Mouse (Mus musculus): ENCODE results near the gene Rdm1.
"Not testable (repeated sequence)": the region's sequence is repeated elsewhere in the genome, so short reads cannot be mapped to it uniquely, and the experiment has no call there.

Gene Rdm1

DNA sequence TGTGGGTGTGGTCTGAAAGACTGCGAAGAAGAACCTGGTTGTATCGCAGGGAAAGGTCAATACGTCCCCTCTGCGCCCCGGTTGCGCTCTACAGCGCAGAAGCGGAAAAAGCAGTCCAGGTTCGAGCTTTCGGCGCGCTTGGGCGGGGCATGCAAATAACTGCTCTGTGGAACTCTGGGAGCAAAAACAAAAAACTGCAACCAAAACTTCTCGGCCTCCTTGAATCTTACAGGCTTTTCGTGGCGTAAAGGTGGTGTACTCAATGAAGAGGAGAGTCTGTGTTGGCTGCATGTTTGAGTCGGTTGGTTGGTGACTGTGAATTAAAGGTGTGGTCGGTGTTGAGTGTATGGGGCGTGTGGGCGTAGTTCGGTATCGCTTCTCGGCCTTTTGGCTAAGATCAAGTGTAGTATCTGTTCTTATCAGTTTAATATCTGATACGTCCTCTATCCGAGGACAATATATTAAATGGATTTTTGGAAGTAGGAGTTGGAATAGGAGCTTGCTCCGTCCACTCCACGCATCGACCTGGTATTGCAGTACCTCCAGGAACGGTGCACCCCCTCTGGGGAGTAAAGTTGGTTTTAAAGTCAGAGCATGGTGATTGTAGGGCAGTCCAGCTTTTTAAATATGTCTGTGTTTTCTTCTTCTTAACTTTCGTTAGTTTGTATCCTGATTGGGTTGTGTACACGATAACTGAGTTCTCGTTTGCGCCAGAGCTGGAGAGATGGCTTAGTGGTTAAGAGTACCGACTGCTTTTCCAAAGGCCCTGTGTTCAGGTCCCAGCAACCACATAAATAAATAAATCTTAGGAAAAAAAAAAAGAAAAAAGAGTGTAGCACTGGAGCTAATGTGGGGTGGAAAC, at the start of gene Rdm1:
Rdm1 (plus strand) TSS at position 201 of the 862 bp plus-strand sequence.
- DNase-seq, result peak; percentile 76 to 81

DNA sequence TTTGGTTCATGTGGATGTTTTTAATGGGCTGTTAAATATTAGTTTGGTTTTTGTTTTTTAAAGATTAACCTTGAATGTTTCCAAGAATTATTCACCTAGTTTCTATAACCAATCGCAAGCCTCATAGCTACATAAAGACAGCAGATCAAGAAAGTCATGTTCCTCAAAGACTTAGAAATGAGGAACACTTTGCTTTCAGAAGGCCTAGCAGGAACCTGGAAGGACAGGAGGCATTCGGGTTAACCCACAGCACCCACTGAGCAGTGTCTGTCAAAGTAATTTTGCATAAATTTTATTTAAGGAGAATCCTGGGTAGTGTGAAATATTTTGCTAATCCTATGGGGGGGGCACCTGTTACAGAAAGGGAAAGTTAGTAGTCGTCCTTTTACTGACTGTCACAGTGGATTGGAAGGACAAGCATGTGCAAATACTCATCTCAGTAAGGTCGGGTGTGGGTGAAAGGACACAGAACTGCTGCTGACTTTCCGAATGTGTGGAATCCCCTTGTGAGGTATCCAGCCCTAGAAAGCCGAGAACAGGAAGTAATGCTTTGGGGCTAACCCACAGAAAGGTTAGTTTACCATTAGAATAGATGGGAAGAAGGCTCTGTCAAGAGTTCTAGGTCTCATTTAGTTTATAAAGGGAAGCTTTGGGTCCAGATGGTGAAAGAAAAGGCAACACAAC, 45.8 kb upstream of the Rdm1 start:
- DNase-seq, result no peak

DNA sequence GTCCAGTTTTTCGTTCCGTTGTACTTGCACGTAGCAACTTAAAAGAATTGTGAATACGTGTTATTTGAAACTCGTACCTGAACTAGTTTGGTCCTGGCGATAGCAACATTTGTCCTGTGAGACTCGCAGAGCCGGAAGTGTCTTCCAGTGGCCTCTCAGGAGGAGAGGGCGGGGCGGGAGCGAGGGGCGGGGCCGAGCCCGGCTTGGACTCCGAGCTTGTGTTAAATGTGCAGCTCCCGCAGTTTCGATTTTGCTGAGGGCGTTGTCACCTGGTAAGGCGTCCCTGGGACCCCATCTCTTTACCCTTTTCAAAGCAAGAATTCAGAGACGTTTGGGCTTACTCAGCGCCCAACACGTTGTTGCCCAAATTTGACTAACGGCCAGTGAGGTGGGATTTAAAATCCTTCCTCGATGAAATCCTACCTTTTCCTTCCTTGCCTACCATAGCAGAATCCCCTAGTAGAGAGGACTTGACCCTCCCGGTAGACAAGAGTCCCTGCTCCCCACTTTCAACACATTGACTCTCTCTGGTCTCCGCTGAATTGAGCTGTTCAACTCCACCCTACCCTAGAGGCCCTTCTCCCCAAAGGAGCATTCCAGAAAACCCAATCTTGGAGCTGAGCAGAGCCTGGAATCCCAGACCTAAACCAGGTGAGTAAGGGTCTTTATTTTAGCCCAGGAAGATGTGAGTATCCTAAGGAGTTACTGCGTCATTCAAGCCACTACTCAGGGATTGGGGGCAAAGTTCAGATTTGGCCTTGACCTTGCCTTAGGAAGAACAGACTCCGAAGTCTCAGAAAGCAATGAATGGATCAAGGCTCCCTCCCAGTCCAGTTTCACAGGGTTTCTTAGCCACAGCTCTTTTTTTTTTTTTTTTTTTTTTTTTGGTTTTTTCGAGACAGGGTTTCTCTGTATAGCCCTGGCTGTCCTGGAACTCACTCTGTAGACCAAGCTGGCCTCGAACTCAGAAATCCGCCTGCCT, 44.6 kb upstream of the Rdm1 start, which contains the start of gene Tmem106a:
Tmem106a (plus strand) TSS at position 189 of the 982 bp plus-strand sequence.
- peak; percentile 42 to 55 for DNase-seq

DNA sequence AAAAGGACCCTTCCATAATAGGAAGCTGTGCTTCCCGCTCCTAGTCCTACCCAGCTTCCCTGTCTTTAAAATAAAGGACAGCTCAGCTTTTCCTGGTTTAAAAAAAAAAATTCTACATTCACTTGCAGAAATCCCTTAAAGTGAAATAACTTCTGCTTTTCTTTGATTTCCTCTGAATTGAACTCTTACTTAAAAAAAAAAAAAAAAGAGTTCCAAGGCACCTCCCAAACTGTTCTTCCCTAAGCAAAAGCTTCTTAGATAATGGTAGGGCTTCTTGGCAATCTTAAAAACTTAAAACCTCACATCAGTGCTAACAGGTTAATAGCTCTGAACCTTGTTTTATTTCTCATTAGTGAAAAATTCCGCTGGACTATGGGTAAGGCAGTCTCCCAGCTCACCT, 43.8 kb upstream of the Rdm1 start:
- DNase-seq, result no peak

DNA sequence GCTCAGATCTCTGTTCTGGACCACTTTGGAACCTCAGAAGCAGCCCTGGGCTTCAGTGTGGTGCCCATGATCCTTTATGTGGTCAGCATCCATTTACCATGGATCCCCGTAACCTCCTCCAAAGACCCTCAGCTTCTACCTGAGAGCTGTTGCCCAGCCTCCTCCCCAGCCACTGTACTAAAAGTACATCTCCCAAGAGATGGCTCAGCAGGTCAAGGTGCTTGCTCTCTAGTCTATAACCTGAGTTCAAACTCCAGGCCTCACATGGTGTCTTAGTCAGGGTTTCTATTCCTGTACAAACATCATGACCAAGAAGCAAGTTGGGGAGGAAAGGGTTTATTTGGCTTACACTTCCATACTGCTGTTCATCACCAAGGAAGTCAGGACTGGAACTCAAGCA, 42.0 kb upstream of the Rdm1 start:
- DNase-seq, result not testable (repeated sequence)

DNA sequence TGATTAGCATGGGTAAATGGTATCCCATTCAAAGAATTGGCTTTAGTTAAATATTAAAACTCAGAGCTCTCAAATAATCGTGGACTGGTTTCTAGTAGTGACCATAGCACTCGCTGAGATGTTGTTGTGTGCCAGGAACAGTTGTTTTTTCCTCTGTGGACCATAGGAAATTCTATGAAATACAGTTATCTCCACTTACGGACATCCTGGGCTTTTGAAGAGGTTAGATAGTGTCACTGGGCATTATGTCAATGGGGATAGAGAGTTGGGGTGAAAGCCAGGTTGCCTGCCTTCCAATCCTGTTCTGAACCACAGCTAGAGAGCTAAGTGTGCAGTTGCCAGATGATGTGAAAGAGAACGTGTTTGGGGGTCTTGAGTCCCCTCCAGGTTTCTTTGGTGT, 41.2 kb upstream of the Rdm1 start:
- no peak for DNase-seq

DNA sequence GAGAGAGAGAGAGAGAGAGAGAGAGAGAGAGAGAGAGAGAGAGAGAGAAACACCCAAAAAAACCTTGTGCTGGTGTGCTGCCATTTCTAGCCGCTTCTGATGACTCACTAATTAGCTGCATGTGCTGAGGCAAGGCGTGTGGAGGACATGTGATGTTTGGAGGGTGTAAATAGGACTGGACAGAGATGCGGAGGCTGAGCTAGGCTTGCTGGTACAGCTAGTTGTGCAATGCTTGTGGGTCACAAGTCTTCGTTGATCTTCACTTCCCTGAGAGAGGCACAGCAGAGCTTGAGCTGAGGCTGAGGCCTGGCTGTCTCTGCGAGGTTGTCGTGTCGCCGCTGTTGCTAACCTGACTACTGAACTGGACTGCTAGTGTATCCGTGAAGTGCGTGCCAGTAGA, 39.3 kb upstream of the Rdm1 start:
- DNase-seq, result no peak

DNA sequence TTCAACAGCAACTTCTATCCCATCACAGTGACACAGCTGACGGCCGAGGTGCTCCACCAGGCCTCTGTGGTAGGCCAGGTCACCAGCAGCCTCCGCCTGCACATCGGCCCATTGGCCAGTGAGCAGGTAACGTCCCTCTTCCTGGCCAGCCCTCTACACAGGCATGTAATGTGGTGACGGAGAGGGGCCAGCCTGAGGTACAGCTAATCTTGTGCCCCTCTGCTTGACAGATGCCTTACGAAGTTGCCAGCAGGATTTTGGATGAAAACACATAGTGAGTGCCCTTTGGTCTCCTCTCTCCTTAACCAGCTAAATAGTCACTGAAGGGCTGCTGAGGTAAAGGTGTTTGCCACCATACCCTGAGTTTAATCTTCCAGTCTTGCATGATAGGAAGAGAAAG, 38.1 kb upstream of the Rdm1 start:
- DNase-seq, result no peak

DNA sequence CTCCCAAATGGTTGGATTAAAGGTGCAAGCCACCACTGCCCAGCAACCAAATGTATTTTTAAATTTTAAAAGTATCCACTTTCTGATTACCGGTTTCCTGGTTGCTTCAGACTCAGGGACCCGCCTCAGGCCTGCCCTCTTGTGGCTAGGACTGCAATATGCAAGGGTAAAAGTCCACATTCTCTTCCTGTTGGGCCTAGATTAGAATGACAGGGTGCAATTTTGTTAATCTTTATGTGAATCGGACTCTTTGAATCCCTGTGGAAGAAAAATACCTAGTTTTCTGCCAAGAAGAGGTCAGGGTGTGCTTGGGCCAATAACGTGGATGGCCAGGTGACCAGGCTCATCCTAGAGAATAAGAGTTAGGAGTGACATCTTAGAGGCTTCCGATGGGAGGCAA, 37.6 kb upstream of the Rdm1 start:
- DNase-seq, result peak in 1 of 2 experiments; percentile 67

DNA sequence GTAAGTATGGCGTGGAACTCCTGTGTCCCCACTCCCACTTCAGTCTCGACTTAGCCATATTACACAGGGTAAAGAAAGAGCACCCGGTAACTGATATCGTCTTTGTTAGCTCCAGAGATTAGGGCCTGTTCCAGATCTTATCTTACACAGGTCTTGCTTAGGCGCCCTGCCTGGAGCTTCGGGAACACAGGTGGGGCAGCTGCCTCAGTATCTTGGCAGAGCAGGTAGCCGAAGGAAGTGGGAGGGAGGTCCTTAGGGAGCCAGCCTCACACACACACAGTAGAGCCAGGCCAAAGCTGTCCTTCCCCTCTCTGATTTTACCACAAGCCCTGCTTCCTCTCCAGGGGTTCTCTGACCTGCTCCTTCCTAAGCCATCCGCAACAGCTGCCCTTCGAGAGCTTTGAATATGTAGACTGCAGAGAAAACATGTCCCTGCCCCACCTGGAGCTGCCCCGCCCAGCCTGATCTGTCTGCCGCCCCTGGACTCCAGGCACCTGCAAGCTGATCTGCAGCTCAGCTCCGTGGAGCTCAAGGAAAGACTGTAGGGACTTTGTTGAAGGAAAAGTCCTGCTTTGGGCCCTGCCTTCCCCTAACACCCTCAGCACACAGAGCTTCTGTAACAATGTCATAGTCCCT, 36.9 kb upstream of the Rdm1 start:
- DNase-seq, result no peak

DNA sequence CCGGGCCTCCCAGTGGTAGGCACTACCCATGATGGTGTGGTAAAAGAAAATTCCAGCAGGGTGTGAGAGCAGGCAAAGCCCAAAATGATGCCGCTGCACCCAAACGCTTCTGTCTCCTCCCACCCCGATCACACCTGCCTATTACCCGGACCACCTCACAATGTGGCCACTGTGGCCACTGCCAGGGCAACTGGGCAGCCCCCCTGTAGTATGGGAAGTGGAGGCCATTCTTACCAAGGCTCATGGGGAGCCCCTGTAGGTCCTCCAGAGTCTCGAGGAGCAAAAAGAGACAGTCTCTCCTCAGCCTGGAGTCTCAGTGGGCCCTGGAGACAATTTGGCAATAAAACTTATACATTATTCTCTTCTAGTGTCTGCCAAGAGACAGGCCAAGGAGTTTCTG, 27.8 kb upstream of the Rdm1 start, which contains the start of gene Gm11634:
Gm11634 (minus strand) TSS at position 101 of the 400 bp plus-strand sequence.
- no peak for DNase-seq

DNA sequence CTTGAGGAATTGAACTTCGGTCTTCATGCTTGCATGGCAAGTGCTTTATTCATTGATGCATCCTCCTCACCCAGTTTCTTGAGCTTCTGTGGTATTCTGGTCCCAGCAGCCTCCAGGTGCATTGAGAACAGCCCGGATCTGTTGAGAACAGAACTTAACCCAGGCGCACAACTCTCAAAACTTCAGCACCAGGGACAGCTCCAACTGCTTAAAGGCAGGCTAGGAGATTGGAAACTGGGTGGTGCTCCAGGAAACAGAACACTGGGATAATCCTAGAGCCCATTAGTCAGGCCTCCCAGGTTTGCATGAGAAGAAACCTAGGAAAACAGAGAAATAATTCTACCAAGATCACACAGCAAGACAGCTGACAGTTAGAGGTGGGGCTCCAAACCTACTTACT, 24.5 kb upstream of the Rdm1 start:
- peak in 1 of 2 experiments; percentile 45 for DNase-seq

DNA sequence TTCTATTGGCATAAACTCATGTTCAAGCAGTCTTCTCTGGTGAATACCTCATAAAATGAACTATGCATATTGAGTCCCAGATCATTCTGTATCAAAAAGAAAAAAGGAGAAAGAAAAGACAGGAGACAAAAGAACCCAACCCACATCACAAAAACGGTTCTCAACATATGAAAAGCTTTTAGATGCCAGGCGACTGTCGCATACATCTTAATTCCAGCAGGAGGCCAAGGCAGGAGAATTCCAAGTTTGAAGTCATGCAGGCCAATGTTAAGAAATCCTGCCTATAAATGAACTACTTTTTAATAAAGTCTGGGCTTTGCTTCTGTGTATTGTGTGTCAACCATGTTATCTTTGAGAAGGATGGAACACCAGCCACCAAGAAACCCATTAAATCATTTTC, 22.9 kb upstream of the Rdm1 start:
- DNase-seq, result no peak

DNA sequence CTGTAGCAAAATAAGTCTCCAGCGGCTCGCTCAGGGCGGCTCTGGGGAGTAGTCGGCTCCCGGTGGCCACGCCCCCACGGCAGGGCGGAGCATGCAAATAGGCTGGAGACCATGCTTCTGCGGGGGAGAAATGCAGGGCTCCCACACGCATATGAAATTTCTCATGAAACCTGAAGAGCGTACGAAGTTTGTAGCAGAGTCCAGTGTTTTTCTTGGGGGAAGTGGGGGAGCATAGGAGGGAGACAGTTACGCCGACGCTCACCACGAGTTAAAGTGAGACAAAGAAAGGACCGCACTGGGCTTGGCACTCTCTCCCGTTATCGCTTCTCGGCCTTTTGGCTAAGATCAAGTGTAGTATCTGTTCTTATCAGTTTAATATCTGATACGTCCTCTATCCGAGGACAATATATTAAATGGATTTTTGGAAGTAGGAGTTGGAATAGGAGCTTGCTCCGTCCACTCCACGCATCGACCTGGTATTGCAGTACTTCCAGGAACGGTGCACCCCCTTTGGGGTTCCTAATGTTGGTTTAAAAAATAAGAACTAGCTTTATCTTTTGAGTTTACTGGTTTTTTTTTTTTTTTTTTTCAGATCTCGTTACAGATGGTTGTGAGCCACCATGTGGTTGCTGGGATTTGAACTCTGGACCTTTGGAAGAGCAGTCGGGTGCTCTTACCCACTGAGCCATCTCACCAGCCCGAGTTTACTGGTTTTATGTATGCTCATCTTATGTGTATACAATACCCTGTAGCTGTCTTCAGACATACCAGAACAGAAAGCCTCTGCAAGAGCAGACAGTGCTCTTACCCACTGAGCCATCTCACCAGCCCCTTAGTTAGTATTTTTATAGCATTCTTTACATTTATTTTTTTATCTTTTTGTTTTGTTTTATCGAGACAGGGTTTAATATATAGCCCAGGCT, 22.2 kb upstream of the Rdm1 start:
- peak; percentile 65 to 88 for DNase-seq

DNA sequence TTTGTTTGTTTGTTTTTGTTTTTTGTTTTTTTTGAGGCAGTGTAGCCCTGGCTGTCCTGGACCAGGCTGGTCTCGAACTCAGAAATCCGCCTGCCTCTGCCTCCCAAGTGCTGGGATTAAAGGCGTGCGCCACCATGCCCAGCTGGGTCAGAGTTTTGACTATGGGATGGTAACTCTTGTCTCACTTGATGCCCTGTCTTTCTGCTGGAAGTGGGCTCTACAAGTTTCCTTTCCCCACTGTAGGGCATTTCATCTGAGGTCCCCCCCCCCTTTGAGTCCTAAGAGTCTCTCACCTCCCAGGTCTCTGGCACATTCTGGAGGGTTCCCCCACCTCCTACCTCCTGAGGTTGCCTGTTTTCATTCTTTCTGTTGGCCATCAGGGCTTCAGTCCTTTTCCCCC, 19.9 kb upstream of the Rdm1 start:
- not testable (repeated sequence) for DNase-seq

DNA sequence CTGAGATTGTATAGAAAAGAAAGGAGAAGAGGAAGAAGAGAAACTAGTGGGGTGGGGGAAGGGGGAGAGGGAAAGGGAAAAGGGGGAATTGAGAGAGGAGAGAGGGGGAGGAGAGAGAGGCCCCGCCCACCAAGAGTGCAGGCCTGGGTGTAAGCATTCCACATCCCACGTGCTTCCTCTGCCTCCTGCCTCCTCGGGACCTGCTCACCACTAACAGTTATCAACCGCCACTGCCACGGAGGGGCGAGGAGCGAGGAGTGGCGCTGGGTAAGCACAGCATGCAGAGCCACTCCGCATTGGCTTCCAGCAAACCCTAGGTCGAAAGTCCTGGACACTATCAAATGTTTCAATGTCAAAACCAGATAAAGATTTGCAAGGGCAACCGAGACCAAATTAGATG, 16.6 kb upstream of the Rdm1 start:
- no peak for DNase-seq

DNA sequence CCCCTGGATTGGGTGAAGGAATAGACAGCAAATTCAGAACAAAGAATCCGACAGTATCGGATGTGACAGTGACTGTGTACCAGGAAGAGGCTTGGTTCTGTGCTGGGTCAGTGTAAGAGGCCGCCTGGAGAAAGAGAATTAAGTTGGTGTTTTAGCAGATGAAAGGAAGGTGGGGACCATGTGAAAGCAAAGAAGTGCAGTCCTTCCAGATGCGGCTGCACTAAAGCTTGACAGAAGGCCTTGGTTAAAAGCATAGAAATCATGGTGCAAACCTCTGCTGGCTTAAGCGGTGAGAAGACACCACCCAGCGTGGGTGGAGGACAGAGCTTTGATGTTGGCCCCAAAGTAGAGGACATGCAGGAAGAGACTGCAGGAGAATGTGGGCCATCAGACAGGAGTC, 13.4 kb upstream of the Rdm1 start:
- DNase-seq, result no peak

DNA sequence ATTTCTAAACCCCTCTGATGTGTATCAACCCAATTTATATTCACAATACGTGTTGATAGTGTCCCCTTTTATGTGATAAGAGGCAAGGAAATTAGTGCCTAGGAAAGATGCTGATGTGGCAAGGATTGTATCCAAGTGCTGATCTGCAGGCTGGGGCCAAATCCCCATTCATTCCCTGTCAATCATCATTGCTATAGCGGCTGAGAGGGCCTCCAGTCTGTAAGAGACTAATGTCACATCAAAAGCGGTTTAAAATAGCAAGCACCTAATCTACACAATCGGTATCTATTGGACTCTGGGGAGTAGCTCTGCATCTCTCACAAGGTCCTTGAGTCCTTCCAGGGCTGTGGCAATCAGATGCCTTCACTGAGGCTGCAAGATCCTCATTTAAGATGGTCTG, 12.9 kb upstream of the Rdm1 start:
- no peak for DNase-seq

DNA sequence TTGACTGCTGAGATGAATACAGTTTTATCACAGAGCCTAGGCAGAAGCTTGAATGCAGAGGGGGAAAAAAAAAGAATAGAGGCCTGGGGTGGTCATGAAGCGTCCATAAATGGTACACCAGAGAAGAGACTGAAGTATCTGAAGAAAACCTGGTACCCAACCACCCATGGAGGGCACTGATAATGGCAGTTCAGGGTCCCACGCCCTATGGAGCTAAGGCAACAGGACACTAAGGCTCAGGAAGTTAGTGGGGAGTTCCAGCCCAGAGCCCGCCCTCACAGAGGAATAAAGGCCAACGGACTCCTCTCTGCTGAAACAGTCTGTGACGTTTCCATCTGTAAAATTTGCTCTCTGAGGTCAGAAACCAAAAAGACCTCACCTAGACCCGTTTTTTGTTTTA, 11.6 kb upstream of the Rdm1 start:
- DNase-seq, result no peak

DNA sequence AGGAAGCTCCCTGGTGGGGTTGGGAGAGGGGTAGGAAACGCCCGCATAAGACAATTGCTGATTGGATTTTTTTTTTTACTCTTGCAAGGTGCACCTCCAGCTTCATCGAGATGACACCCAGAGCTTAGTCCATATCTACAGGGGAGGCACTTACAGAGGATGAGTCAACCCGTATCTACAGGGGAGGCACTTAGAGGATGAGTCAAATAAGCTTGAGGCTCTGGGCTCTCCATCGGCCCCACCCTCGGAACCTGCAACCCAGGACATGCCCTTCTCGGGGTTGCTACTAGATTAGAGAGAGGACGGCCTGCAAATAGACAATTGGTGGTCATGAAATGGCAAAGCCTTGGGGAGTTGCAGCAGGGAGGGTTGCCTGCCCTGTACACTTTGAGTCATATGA, 10.9 kb upstream of the Rdm1 start:
- DNase-seq, result no peak
